Mouse (Mus musculus) forebrain, postnatal 0 days (tissue): ENCODE results near the gene P2rx1. TPM values are rescaled to one million over a fixed set of nuclear protein-coding genes. Genes with fewer than 3 reads are reported as not detected.

Source experiments
- ATAC-seq: fragments of 200-750 bp; cut with Nextera tagmentation; 2 replicates; pipeline ENCODE4 v1.8.0; 2017; ENCODE audit warnings: mild to moderate bottlenecking, moderate library complexity
- DNase-seq: peaks from one replicate; pipeline ENCODE4 v3.0.0-alpha.2; 2015
- H3K27ac ChIP-seq: fragments of 300-500 bp; sonication (generic); 2 replicates; pipeline ENCODE4 v1.5.1; 2014; ENCODE audit warnings: low read depth, mild to moderate bottlenecking, antibody characterized with exemption, low read length, moderate library complexity, mixed read lengths
- H3K27me3 ChIP-seq: fragments of 300-500 bp; sonication (generic); 2 replicates; pipeline ENCODE4 v1.6.1; 2014; ENCODE audit warnings: mild to moderate bottlenecking, low read length, mixed read lengths; ENCODE audit not compliant: insufficient read depth
- H3K36me3 ChIP-seq: fragments of 300-500 bp; sonication (generic); 2 replicates; pipeline ENCODE4 v1.6.1; 2014; ENCODE audit warnings: mild to moderate bottlenecking, moderate library complexity; ENCODE audit not compliant: insufficient read depth
- H3K4me1 ChIP-seq: fragments of 300-500 bp; sonication (generic); 2 replicates; pipeline ENCODE4 v1.6.1; 2014; ENCODE audit warnings: antibody characterized with exemption; ENCODE audit not compliant: insufficient read depth
- H3K4me2 ChIP-seq: fragments of 300-500 bp; sonication (generic); 2 replicates; pipeline ENCODE4 v1.6.1; 2014; ENCODE audit warnings: low read depth, mild to moderate bottlenecking, moderate library complexity
- H3K4me3 ChIP-seq: fragments of 300-500 bp; sonication (generic); 2 replicates; pipeline ENCODE4 v1.5.1; 2014; ENCODE audit warnings: low read depth, low read length, mixed read lengths
- H3K9ac ChIP-seq: fragments of 300-500 bp; sonication (generic); 2 replicates; pipeline ENCODE4 v1.6.1; 2014; ENCODE audit warnings: mild to moderate bottlenecking
- H3K9me3 ChIP-seq: fragments of 300-500 bp; sonication (generic); 2 replicates; pipeline ENCODE4 v1.6.1; 2016; ENCODE audit warnings: low read length
- CTCF ChIP-seq: sonication (generic); IDR thresholded peaks from 2 replicates; pipeline ENCODE4 v1.5.1; 2016; ENCODE audit warnings: antibody characterized with exemption, control low read depth, low read depth
- WGBS: fragments of 180-500 bp; shearing (Covaris S2); extraction: QIAGEN DNeasy Blood & Tissue Kit; methylation state at CpG from one replicate; pipeline ENCODE4 v1.1.7; 2014; 5-methylcytosine and 5-hydroxymethylcytosine counted together
- polyA plus RNA-seq: library from polyadenylated mRNA; unstranded; fragments of >200 nt; fragmentation: Nextera tagmentation; extraction: Ambion mirVana; gene quantifications from 2 replicates; pipeline ENCODE4 v1.2.1, GENCODE M21; 2015
- total RNA-seq: library from RNA; depleted of rRNA; stranded (reverse); fragments of >200 nt; gene quantifications from 2 replicates; pipeline ENCODE4 v1.2.3, GENCODE M21; 2014

The P2rx1 gene
- total and polyA plus RNA-seq, 2 experiments from 2014 or later: 0.25 to 2.0 TPM

- H3K4me1 ChIP-seq: no peaks in the 10 kb centered on the region
- H3K4me3 ChIP-seq: no peak overlapping the region
- no peak for DNase-seq
- WGBS: 86% methylated on average over 5 of the region's 5 CpGs
- no peaks in the 10 kb centered on the region for H3K9me3 ChIP-seq
- no peak overlapping the region for H3K27ac ChIP-seq
- no peak overlapping the region for H3K9ac ChIP-seq
- H3K27me3 ChIP-seq: no peaks in the 10 kb centered on the region
- H3K4me2 ChIP-seq: no peak overlapping the region
- ATAC-seq: no peak
- no peaks in the 10 kb centered on the region for H3K36me3 ChIP-seq
- TF ChIP-seq CTCF: no peak
These were observed 11.1 kb upstream of the P2rx1 start for GRCm38 (mm10) chr11:72987807-72988206.

- no peak overlapping the region for H3K4me2 ChIP-seq
- H3K36me3 ChIP-seq: no peaks in the 10 kb centered on the region
- no peak for DNase-seq
- H3K27me3 ChIP-seq: no peaks in the 10 kb centered on the region
- no peak for TF ChIP-seq CTCF
- no peak overlapping the region for H3K9ac ChIP-seq
- 89% methylated on average over 6 of the region's 6 CpGs for WGBS
- ATAC-seq: no peak
- H3K4me3 ChIP-seq: no peak overlapping the region
- H3K4me1 ChIP-seq: no peaks in the 10 kb centered on the region
- H3K9me3 ChIP-seq: no peaks in the 10 kb centered on the region
- no peak overlapping the region for H3K27ac ChIP-seq
These were observed 9.9 kb upstream of the P2rx1 start for GRCm38 (mm10) chr11:72989044-72989443.

GRCm38 (mm10) chr11:72990688-72991087, 8.2 kb upstream of the P2rx1 start:
- Histone ChIP-seq H3K9ac (no peak overlapping the region), H3K4me2 (no peak overlapping the region), H3K4me1 (no peaks in the 10 kb centered on the region), H3K36me3 (no peaks in the 10 kb centered on the region), H3K27me3 (no peaks in the 10 kb centered on the region), H3K9me3 (no peaks in the 10 kb centered on the region), H3K4me3 (no peak overlapping the region), H3K27ac (no peak overlapping the region)
- DNase-seq: no peak
- ATAC-seq: no peak
- WGBS: 74% methylated on average over 9 of the region's 9 CpGs
- no peak for TF ChIP-seq CTCF

GRCm38 (mm10) chr11:72991961-72992360, 6.9 kb upstream of the P2rx1 start:
- whole genome bisulfite sequencing: 64% methylated on average over 9 of the region's 9 CpGs
- DNase-seq (no peak), ATAC-seq (no peak)
- H3K27me3 ChIP-seq: no peaks in the 10 kb centered on the region
- H3K4me2 ChIP-seq: no peak overlapping the region
- no peak overlapping the region for H3K4me3 ChIP-seq
- H3K36me3 ChIP-seq: no peaks in the 10 kb centered on the region
- no peaks in the 10 kb centered on the region for H3K9me3 ChIP-seq
- no peak for TF ChIP-seq CTCF
- H3K27ac ChIP-seq: no peak overlapping the region
- H3K4me1 ChIP-seq: no peaks in the 10 kb centered on the region
- no peak overlapping the region for H3K9ac ChIP-seq

GRCm38 (mm10) chr11:72996346-72996745, 2.6 kb upstream of the P2rx1 start:
- Histone ChIP-seq H3K4me3 (no peak overlapping the region), H3K27ac (no peak overlapping the region)
- no peak for DNase-seq

DNA sequence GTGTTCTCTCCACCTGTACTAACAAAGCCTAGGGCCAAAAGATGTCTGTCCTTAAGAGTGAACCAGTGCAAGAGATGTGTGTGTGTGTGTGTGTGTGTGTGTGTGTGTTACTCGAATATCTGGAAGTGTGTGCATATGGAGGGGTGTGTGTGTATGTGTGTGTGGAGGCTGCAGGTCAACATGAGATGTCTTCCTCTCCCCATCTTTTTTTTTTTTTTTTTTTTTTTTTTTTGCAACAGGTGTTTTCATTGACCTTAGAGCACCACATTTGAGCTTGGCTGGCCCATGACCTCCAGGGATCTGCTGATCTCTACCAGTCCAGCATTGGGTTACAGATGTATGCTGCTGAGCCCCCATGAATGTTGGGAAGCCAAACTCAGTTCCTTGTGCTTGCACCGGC, 2.1 kb upstream of the P2rx1 start:
- H3K27ac ChIP-seq: no peak overlapping the region
- no peak overlapping the region for H3K9ac ChIP-seq
- ATAC-seq (no peak), DNase-seq (no peak)
- no peak overlapping the region for H3K4me3 ChIP-seq
- no peaks in the 10 kb centered on the region for H3K36me3 ChIP-seq
- no peak overlapping the region for H3K4me2 ChIP-seq
- H3K27me3 ChIP-seq: no peaks in the 10 kb centered on the region
- H3K9me3 ChIP-seq: no peaks in the 10 kb centered on the region
- WGBS: 86% methylated on average over 2 of the region's 2 CpGs
- no peak for TF ChIP-seq CTCF
- H3K4me1 ChIP-seq: no peaks in the 10 kb centered on the region

More at GRCm38 (mm10) chr11:72996346-72996745, 2.6 kb upstream of the P2rx1 start:
- H3K4me2 ChIP-seq: no peak overlapping the region
- WGBS: 73% methylated on average over 6 of the region's 6 CpGs
- H3K4me1 ChIP-seq: no peaks in the 10 kb centered on the region
- H3K27me3 ChIP-seq: no peaks in the 10 kb centered on the region
- no peaks in the 10 kb centered on the region for H3K9me3 ChIP-seq
- no peak for ATAC-seq
- H3K36me3 ChIP-seq: no peaks in the 10 kb centered on the region
- H3K9ac ChIP-seq: no peak overlapping the region
- TF ChIP-seq CTCF: no peak

GRCm38 (mm10) chr11:72997529-72998326, 1.2 kb upstream of the P2rx1 start:
- TF ChIP-seq CTCF: no peak
- no peak overlapping the region for H3K4me2 ChIP-seq
- 81% methylated on average over 13 of the region's 13 CpGs for WGBS
- H3K4me3 ChIP-seq: no peak overlapping the region
- no peak overlapping the region for H3K9ac ChIP-seq
- no peaks in the 10 kb centered on the region for H3K9me3 ChIP-seq
- ATAC-seq (no peak), DNase-seq (no peak)
- no peaks in the 10 kb centered on the region for H3K27me3 ChIP-seq
- no peaks in the 10 kb centered on the region for H3K4me1 ChIP-seq
- H3K27ac ChIP-seq: no peak overlapping the region
- H3K36me3 ChIP-seq: no peaks in the 10 kb centered on the region
